Mouse (Mus musculus) limb, embryonic 14.5 days (tissue): ENCODE measurements around the gene Thap8. TPM values are rescaled to one million over a fixed set of nuclear protein-coding genes. Genes with fewer than 3 reads are reported as not detected.

Experiments
- ATAC-seq: fragments of 200-750 bp; cut with Nextera tagmentation; 2 replicates; pipeline ENCODE4 v1.8.0; 2017; ENCODE audit warnings: low read depth, moderate number of reproducible peaks, moderate TSS enrichment; ENCODE audit not compliant: low FRiP score
- DNase-seq: peaks from one replicate; pipeline ENCODE4 v3.0.0-alpha.2; 2015; ENCODE audit warnings: low spot score
- H3K27ac ChIP-seq: fragments of 300-500 bp; sonication (generic); replicated peaks from 2 replicates; pipeline ENCODE4 v1.5.1; 2014; ENCODE audit warnings: low read depth, mild to moderate bottlenecking, low read length, moderate library complexity, mixed read lengths
- H3K27me3 ChIP-seq: fragments of 300-500 bp; sonication (generic); 2 replicates; pipeline ENCODE4 v1.6.1; 2014; ENCODE audit warnings: low read length, mixed read lengths; ENCODE audit not compliant: control insufficient read depth, insufficient read depth
- H3K36me3 ChIP-seq: fragments of 300-500 bp; sonication (generic); 2 replicates; pipeline ENCODE4 v1.6.1; 2014; ENCODE audit warnings: mild to moderate bottlenecking, low read length, moderate library complexity, mixed read lengths; ENCODE audit not compliant: control insufficient read depth, insufficient read depth
- H3K4me1 ChIP-seq: fragments of 300-500 bp; sonication (generic); 2 replicates; pipeline ENCODE4 v1.6.1; 2014; ENCODE audit warnings: antibody characterized with exemption, low read length, mixed read lengths; ENCODE audit not compliant: control insufficient read depth, insufficient read depth
- H3K4me2 ChIP-seq: fragments of 300-500 bp; sonication (generic); replicated peaks from 2 replicates; pipeline ENCODE4 v1.6.1; 2014; ENCODE audit warnings: low read depth, mild to moderate bottlenecking, low read length, moderate library complexity; ENCODE audit not compliant: severe bottlenecking
- H3K4me3 ChIP-seq: fragments of 300-500 bp; sonication (generic); replicated peaks from 2 replicates; pipeline ENCODE4 v1.5.1; 2014; ENCODE audit warnings: low read length
- H3K9ac ChIP-seq: fragments of 300-500 bp; sonication (generic); 2 replicates; pipeline ENCODE4 v1.6.1; 2014; ENCODE audit warnings: mild to moderate bottlenecking, low read depth, low read length, moderate library complexity; ENCODE audit not compliant: severe bottlenecking
- H3K9me3 ChIP-seq: fragments of 300-500 bp; sonication (generic); 2 replicates; pipeline ENCODE4 v1.6.1; 2016; ENCODE audit warnings: low read length; ENCODE audit not compliant: control insufficient read depth
- POLR2A ChIP-seq: fragments of 200-500 bp; IDR thresholded peaks from 2 replicates; pipeline ENCODE4 v1.8.0; 2012; ENCODE audit warnings: inconsistent platforms, mild to moderate bottlenecking, moderate library complexity, borderline replicate concordance; ENCODE audit not compliant: insufficient read depth, insufficient read length; ENCODE audit errors: extremely low read depth
- WGBS: fragments of 180-500 bp; shearing (Covaris S2); extraction: QIAGEN DNeasy Blood & Tissue Kit; methylation state at CpG from one replicate; pipeline ENCODE4 v1.1.7; 2014; 5-methylcytosine and 5-hydroxymethylcytosine counted together
- polyA plus RNA-seq, 2 experiments: library from polyadenylated mRNA; depleted of rRNA in 1 of 2; stranded (reverse) in 1 of 2; unstranded in 1 of 2; fragments of >200 nt; fragmentation: Nextera tagmentation in 1 of 2; extraction: Ambion mirVana in 1 of 2; gene quantifications; 2 replicates each; pipeline versions ENCODE4 v1.2.1 to v1.2.3; 2012 to 2014

Thap8 gene
- polyA plus RNA-seq, 2 experiments: 0.10 TPM; not detected in 1

DNA sequence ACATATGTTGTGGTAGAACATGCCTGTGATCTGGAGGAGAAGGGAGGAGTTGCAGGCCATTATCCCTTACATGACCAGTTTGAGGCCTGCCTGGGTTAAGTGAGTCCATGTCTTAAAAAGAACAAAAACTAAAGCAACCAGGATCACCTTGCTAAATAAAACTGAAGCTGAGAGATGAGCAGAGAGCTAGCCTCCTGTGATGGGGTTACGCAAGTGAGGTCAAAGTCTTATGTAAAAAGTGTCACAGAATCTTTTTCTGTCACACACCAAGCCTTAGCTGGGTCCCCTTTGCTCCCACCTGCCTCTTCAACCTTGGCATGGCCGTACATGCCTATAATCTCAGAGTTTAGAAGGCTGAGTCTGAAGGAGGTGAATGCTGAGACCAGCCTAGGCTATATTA, 41.1 kb downstream of the Thap8 start:
- Histone ChIP-seq H3K4me2 (peak overlapping the region; percentile 79), H3K9ac (no peak overlapping the region), H3K27ac (no peak overlapping the region), H3K36me3 (peaks cover 19% of the 10 kb centered on the region), H3K4me1 (peaks cover 10% of the 10 kb centered on the region), H3K27me3 (no peaks in the 10 kb centered on the region), H3K4me3 (peak overlapping the region; percentile 82), H3K9me3 (no peaks in the 10 kb centered on the region)
- ATAC-seq: no peak
- no peak for DNase-seq
- 81% methylated on average over 2 of the region's 2 CpGs for WGBS
- TF ChIP-seq POLR2A: no peak

GRCm38 (mm10) chr7:30321539-30322284, 41.8 kb downstream of the Thap8 start, which contains the start of gene E130208F15Rik:
Gene E130208F15Rik (plus strand): TSS chr7:30321740.
- Histone ChIP-seq H3K4me1 (peaks cover 10% of the 10 kb centered on the region), H3K27me3 (no peaks in the 10 kb centered on the region), H3K9me3 (no peaks in the 10 kb centered on the region), H3K9ac (peak within 1 kb of the TSS; percentile 85), H3K36me3 (peaks cover 16% of the 10 kb centered on the region), H3K27ac (peak within 1 kb of the TSS; percentile 79), H3K4me3 (peak within 1 kb of the TSS; percentile 82), H3K4me2 (peak within 1 kb of the TSS; percentile 79)
- DNase-seq: peak; percentile 78
- TF ChIP-seq POLR2A: no peak
- WGBS: under 1% methylated on average over 63 of the region's 63 CpGs
- ATAC-seq: peak; percentile 56

DNA sequence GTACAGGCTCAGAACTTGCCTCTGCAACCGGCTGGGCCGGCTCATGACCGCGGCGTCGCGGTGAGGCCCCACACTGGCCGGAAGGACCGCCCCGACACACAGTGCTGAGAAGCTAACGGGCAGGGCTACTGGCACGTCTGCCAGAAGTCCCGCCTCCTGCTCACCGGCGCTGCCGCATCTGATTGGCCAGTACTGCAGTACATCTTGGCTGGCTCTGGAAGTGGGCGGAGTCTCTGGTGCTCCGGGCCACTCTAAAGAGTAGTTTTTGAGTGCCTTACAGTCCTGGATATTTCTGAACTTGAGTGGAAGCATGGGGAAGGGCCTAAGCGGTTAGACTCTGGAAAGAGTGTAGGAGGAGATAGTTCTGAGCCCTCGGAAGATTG, 42.4 kb downstream of the Thap8 start:
- ATAC-seq (peak; percentile 99), DNase-seq (peak; percentile 99)
- peak overlapping the region; percentile 79 for H3K4me2 ChIP-seq
- H3K4me3 ChIP-seq: peak overlapping the region; percentile 82
- peak overlapping the region; percentile 85 for H3K9ac ChIP-seq
- no peaks in the 10 kb centered on the region for H3K9me3 ChIP-seq
- H3K27me3 ChIP-seq: no peaks in the 10 kb centered on the region
- H3K36me3 ChIP-seq: peaks cover 11% of the 10 kb centered on the region
- peak overlapping the region; percentile 79 for H3K27ac ChIP-seq
- H3K4me1 ChIP-seq: peaks cover 10% of the 10 kb centered on the region
- WGBS: 1% methylated on average over 20 of the region's 20 CpGs
- TF ChIP-seq POLR2A: peak; percentile 68; the same call in 1 of the 2 replicates

- WGBS: 53% methylated on average over 6 of the region's 6 CpGs
- TF ChIP-seq POLR2A: no peak
These were observed 43.0 kb downstream of the Thap8 start for GRCm38 (mm10) chr7:30322865-30323264.

DNA sequence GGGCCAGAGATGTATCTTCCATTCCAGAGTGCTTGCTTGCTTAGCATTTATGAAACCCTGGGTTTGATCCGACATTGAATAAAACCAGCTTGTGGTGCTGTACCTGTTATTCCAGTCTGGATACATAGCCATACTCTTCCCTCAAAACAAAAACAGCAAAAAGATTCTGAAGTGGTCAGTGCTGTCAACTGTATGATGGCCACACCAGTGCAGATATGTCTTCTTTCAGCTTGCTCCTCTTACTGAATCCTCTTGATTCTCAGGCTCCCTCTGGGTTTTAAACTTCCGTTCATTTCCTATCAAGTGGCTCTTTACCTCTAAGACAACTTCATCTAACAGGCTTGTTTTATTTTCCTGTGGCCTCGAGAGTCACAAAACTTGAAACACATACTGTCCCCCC, 43.9 kb downstream of the Thap8 start, which contains the start of gene Sdhaf1:
Gene Sdhaf1 (minus strand): TSS at position 101 of the 400 bp plus-strand sequence.
- peak within 1 kb of the TSS; percentile 77; the same call in 1 of the 2 replicates for H3K27ac ChIP-seq
- 78% methylated on average over 3 of the region's 3 CpGs for WGBS
- peaks cover 3% of the 10 kb centered on the region; the same call in 1 of the 2 replicates for H3K36me3 ChIP-seq
- peak within 1 kb of the TSS; percentile 85; the same call in 1 of the 2 replicates for H3K9ac ChIP-seq
- H3K27me3 ChIP-seq: no peaks in the 10 kb centered on the region
- no peaks in the 10 kb centered on the region for H3K9me3 ChIP-seq
- H3K4me3 ChIP-seq: peak within 1 kb of the TSS; percentile 82
- no peak for ATAC-seq
- H3K4me1 ChIP-seq: peaks cover 10% of the 10 kb centered on the region
- H3K4me2 ChIP-seq: peak within 1 kb of the TSS; percentile 79
- DNase-seq: no peak
- TF ChIP-seq POLR2A: no peak

More at GRCm38 (mm10) chr7:30322865-30323264, 43.0 kb downstream of the Thap8 start:
- H3K27me3 ChIP-seq: no peaks in the 10 kb centered on the region
- peaks cover 10% of the 10 kb centered on the region for H3K4me1 ChIP-seq
- H3K9me3 ChIP-seq: no peaks in the 10 kb centered on the region
- ATAC-seq (no peak), DNase-seq (no peak)
- H3K27ac ChIP-seq: peak overlapping the region; percentile 77
- peak overlapping the region; percentile 79 for H3K4me2 ChIP-seq
- peaks cover 9% of the 10 kb centered on the region; the same call in 1 of the 2 replicates for H3K36me3 ChIP-seq
- H3K4me3 ChIP-seq: peak overlapping the region; percentile 82
- peak overlapping the region; percentile 85; the same call in 1 of the 2 replicates for H3K9ac ChIP-seq
